Mouse (Mus musculus) ES-Bruce4 (cell line): ENCODE measurements around the gene Lsg1. TPM values are rescaled to one million over a fixed set of nuclear protein-coding genes. Genes with fewer than 3 reads are reported as not detected.

Experiments
- H3K27ac ChIP-seq: 2 replicates; pipeline ENCODE4 v1.5.1; 2012; ENCODE audit warnings: low read length, inconsistent platforms; ENCODE audit not compliant: insufficient read depth
- H3K27me3 ChIP-seq: 2 replicates; pipeline ENCODE4 v1.6.1; 2012; ENCODE audit warnings: mild to moderate bottlenecking, low read length, inconsistent platforms; ENCODE audit not compliant: control insufficient read depth, poor library complexity, insufficient read depth, severe bottlenecking
- H3K36me3 ChIP-seq: 2 replicates; pipeline ENCODE4 v1.6.1; 2012; ENCODE audit warnings: inconsistent platforms, mild to moderate bottlenecking, low read length, moderate library complexity; ENCODE audit not compliant: control insufficient read depth, poor library complexity, insufficient read depth, severe bottlenecking
- H3K4me1 ChIP-seq: one replicate; pipeline ENCODE4 v1.8.1; 2011; ENCODE audit warnings: low read length; ENCODE audit not compliant: control insufficient read depth, insufficient read depth
- H3K4me3 ChIP-seq: 2 replicates; pipeline ENCODE4 v1.5.1; 2011; ENCODE audit warnings: low read depth, mild to moderate bottlenecking, low read length
- H3K9ac ChIP-seq: 2 replicates; pipeline ENCODE4 v1.6.1; 2012; ENCODE audit warnings: low read depth, mild to moderate bottlenecking, inconsistent platforms; ENCODE audit not compliant: poor library complexity, severe bottlenecking
- H3K9me3 ChIP-seq: replicated peaks from 2 replicates; pipeline ENCODE4 v1.6.1; 2012; ENCODE audit warnings: mild to moderate bottlenecking, low read length, inconsistent platforms; ENCODE audit not compliant: control insufficient read depth, poor library complexity, insufficient read depth, severe bottlenecking
- CTCF ChIP-seq: IDR thresholded peaks from one replicate; pipeline ENCODE4 v1.8.1; 2011; ENCODE audit warnings: low read depth, low read length
- EP300 ChIP-seq: IDR thresholded peaks from 2 replicates; pipeline ENCODE4 v1.6.1; 2011; ENCODE audit warnings: low read depth, low read length; ENCODE audit not compliant: insufficient read depth
- POLR2A ChIP-seq: IDR thresholded peaks from one replicate; pipeline ENCODE4 v1.8.1; 2011; ENCODE audit warnings: low read length; ENCODE audit not compliant: insufficient read depth
- polyA plus RNA-seq: library from polyadenylated mRNA; stranded (reverse); fragments of >200 nt; gene quantifications from 2 replicates; pipeline ENCODE4 v1.2.4, GENCODE M21; 2011; ENCODE audit warnings: low read depth; ENCODE audit not compliant: missing spikeins, insufficient read depth, insufficient read length

Gene Lsg1
- polyA plus RNA-seq, 1 experiment: 73.3 TPM

DNA sequence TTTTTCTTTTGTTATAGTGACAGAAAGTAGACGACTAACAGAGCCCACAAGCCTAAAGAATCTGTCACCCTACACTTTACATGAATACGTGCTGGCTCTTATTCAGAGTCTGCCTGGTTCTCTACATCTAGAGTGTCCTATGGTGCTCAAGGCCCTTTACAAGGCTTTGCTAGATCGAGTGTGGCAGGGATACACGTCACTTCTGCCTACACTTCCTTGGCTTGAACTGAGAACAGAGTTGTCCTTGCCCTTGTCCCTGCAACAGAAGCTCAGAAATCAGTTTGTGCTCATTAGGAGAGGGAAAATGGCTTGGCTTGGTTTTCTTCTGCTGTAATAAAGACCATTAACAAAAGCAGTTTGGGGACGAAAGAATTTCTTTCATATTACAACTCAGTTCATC lies 23.9 kb upstream of the Lsg1 start:
- H3K9me3 ChIP-seq: no peaks in the 10 kb centered on the region
- TF ChIP-seq EP300 (no peak), CTCF (no peak), POLR2A (no peak)

DNA sequence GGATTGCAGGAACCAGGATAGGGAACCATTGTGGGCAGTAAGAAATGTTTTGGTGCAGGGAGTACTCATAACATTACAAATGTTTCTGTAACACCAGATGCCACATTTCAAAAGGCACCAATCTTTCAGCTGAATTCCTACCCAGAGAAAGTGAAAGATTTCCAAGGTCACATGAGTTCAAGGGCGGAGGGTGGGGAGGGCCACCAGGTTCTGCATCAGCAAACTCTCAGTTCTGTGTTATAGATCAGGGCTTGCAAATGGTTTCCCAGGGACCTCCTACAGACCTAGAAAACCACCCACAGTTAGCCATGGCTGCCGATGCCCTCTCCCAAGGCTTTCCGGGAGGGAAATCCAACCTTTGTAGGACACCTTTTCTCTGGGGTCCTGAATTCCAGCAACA lies 20.5 kb upstream of the Lsg1 start:
- H3K4me1 ChIP-seq: no peaks in the 10 kb centered on the region
- no peaks in the 10 kb centered on the region for H3K36me3 ChIP-seq
- no peaks in the 10 kb centered on the region for H3K27me3 ChIP-seq
- no peak overlapping the region for H3K9ac ChIP-seq
- no peak overlapping the region for H3K4me3 ChIP-seq
- no peaks in the 10 kb centered on the region for H3K9me3 ChIP-seq
- H3K27ac ChIP-seq: no peak overlapping the region
- TF ChIP-seq EP300: no peak
- no peak for TF ChIP-seq CTCF
- no peak for TF ChIP-seq POLR2A

More for the DNA sequence above, 23.9 kb upstream of the Lsg1 start:
- Histone ChIP-seq H3K4me3 (no peak overlapping the region), H3K27ac (no peak overlapping the region), H3K4me1 (peaks cover 4% of the 10 kb centered on the region), H3K9ac (no peak overlapping the region), H3K27me3 (no peaks in the 10 kb centered on the region), H3K36me3 (no peaks in the 10 kb centered on the region)

DNA sequence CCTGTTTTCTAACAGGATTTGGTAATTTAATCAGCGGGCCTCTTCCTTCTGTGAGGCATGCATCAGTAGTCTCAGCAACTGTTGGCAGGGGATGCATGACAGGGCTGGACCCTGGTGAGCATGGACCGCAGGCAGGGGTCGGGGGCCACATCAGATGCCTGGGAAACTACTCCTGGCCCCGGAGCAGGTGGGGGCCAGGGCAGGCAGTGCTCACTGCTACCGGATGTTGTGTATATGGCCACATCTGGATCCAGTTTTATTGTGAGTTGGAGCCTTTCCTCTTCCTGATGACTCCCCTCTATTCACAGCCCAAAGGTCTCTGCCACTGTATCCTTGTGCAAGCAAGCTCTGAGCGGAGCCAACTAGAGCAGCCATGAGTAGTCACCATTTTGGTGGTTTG lies 18.1 kb upstream of the Lsg1 start:
- TF ChIP-seq POLR2A (no peak), CTCF (no peak), EP300 (no peak)
- Histone ChIP-seq H3K27ac (no peak overlapping the region), H3K27me3 (no peaks in the 10 kb centered on the region), H3K9ac (no peak overlapping the region), H3K36me3 (no peaks in the 10 kb centered on the region), H3K9me3 (no peaks in the 10 kb centered on the region), H3K4me1 (no peaks in the 10 kb centered on the region), H3K4me3 (no peak overlapping the region)

DNA sequence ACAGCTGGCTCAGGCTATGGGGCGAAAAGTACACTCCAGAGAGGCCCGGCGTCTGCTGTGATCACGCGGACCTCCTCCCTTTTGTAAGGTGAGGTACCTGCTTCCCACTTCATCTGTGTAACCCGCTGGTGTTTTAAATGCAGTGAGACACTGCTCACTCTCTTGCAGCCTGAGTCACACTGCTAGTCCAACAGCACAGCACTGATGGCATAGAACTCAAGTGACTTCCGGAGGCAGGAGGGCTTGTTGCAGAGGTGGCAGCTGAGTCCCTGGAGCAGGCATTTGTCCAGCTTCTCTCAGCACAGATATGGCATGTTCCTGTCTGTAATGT lies 17.4 kb upstream of the Lsg1 start:
- Histone ChIP-seq H3K4me3 (no peak overlapping the region), H3K4me1 (no peaks in the 10 kb centered on the region), H3K9ac (no peak overlapping the region), H3K9me3 (no peaks in the 10 kb centered on the region), H3K27me3 (no peaks in the 10 kb centered on the region), H3K36me3 (no peaks in the 10 kb centered on the region), H3K27ac (no peak overlapping the region)
- TF ChIP-seq POLR2A: no peak
- no peak for TF ChIP-seq EP300
- TF ChIP-seq CTCF: no peak

DNA sequence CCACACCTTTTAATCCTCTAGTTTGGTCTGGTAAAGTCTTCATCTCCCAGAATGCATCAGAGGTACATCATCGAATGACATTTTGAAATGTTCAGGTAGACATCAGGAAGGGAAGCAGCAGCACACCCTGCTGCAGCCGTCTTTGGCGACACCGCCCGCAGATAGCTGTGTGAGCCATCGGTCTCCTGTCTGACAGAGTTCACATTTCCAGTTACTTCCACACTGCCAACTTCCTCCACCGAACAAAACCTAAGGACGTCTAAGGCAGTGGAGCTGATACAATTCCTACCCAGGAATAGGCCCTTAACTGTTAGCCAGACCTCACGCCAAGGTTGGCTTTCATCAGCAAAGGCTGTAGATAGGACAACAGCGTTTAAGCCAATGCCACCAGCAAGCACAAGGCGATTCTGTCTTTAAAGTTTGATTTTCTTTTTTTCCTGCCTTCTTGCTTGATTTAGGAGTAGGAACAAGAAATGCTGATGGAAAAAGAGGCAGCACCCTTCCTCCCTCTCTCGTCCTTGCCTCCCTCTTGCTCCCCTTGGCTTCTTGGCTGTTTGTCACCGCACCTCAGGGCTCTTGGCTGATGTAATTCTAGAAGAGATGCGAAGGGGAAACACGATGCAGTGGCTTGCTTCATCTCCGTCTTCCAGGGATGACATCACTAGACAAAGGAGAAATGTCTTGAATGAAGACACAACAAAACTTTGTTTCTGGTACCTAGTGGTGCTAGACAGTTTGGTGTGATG lies 16.8 kb upstream of the Lsg1 start:
- Histone ChIP-seq H3K4me1 (no peaks in the 10 kb centered on the region), H3K9me3 (no peaks in the 10 kb centered on the region), H3K27me3 (no peaks in the 10 kb centered on the region), H3K4me3 (no peak overlapping the region), H3K36me3 (no peaks in the 10 kb centered on the region), H3K27ac (peak overlapping the region; percentile 10; the same call in 1 of the 2 replicates), H3K9ac (no peak overlapping the region)
- TF ChIP-seq POLR2A (no peak), EP300 (no peak), CTCF (no peak)

DNA sequence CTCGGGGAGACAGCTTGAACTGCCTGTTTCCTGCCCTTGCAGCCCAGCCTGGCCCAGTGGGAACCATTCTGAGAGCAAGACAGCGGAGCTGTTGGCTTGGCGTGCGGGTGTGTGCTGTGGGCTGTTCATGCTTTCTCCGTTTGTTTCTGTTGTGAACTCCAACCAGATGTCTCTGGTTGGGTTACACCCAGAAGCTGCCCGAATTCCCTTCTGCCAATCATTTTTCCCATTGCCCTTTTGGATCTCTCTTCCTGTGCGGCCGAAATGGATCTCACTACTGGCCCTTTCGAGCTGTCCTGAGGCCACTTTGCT lies 16.1 kb upstream of the Lsg1 start:
- TF ChIP-seq POLR2A (no peak), EP300 (no peak), CTCF (no peak)
- Histone ChIP-seq H3K4me3 (no peak overlapping the region), H3K9ac (peak overlapping the region; percentile 41; the same call in 1 of the 2 replicates), H3K4me1 (no peaks in the 10 kb centered on the region), H3K9me3 (no peaks in the 10 kb centered on the region), H3K27ac (no peak overlapping the region), H3K36me3 (no peaks in the 10 kb centered on the region), H3K27me3 (no peaks in the 10 kb centered on the region)
